Mouse (Mus musculus): ENCODE measurements around the gene Sbf1. TPM values are rescaled to one million over a fixed set of nuclear protein-coding genes. Genes with fewer than 3 reads are reported as not detected.

Gene Sbf1
- total and polyA plus RNA-seq, 3 experiments: 22.6 to 79.1 (median 69.3) TPM

- peaks cover 35 to 93% of the 10 kb centered on the region in 2 experiments for H3K36me3 ChIP-seq (replicated peaks in 1 of 2; ENCODE audit: control insufficient read depth in 1 of 2, insufficient read depth in 1 of 2, low read length in 1 of 2)
- in situ Hi-C loops (cut with MboI; ENCODE audit: low pct_ligation_motif_present, low pct_unique_long_range_greater_than_20kb, low sequenced_read_pairs): no loop called here
Measured at GRCm38 (mm10) chr15:89284094-89284493, 31.0 kb downstream of the Sbf1 start.

DNA sequence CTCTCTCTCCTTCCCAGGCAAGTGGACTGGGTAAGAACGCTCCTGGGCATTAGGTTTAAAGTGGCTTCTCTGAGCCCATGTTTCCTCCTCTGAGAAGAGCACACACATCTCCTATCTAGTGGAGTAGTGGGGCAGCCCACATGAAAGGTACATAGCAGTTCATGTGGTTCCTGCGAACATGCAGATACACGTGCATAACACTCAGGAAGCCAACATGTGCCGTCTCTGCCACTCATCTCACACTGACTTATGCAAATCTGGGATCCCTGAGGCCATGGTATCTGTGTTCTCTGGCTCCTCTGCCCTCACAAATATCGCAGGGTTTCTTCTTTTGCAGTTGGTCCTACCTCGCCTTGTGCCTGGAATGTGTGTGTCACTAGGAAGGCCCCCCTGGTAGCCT, 32.6 kb downstream of the Sbf1 start:
- H3K4me1 ChIP-seq (ENCODE audit: control insufficient read depth in 1 of 2, insufficient read depth in 2 of 2): peaks cover 14 to 24% of the 10 kb centered on the region in 2 experiments
- H3K9me3 ChIP-seq (replicated peaks; ENCODE audit: low read length): no peaks in the 10 kb centered on the region
- in situ Hi-C loops (cut with MboI; ENCODE audit: low pct_ligation_motif_present, low pct_unique_long_range_greater_than_20kb, low sequenced_read_pairs) (no loop called here), dilution Hi-C loops (cut with MboI; ENCODE audit: extremely low pct_ligation_motif_present, extremely low pct_unique_long_range_greater_than_20kb, low sequenced_read_pairs) (no loop called here)
- TF ChIP-seq BHLHE40 (IDR thresholded peaks at IDR 0.05; ENCODE audit: low read depth, low read length) (peak; percentile 94), MYC (IDR thresholded peaks at IDR 0.05; ENCODE audit: low read depth, low read length) (peak; percentile 80), NRF1 (IDR thresholded peaks at IDR 0.05; ENCODE audit: low read depth, low read length) (no peak), MXI1 (IDR thresholded peaks at IDR 0.05; ENCODE audit: low read depth, low read length) (peak; percentile 74; the same call in 1 of the 2 replicates), EP300 (IDR thresholded peaks at IDR 0.05; ENCODE audit: low read length) (0 out of 2 replicates have a peak, but pooled peaks have one; percentile 24), ETS1 (conservative IDR thresholded peaks at IDR 0.05; ENCODE audit: low read depth, low read length) (peak; percentile 27; the same call in 1 of the 2 replicates), RCOR1 (conservative IDR thresholded peaks at IDR 0.05; ENCODE audit: low read depth, low read length) (no peak), MAX (IDR thresholded peaks at IDR 0.05; ENCODE audit: low read length) (peak; percentile 75)
- no peak overlapping the region for H3K4me3 ChIP-seq (replicated peaks in 1 of 3; ENCODE audit: low read depth in 2 of 3, low read length in 2 of 3, poor library complexity in 1 of 3)
- peak; percentile 55 for DNase-seq (ENCODE audit: extremely low read depth)
- H3K27me3 ChIP-seq (replicated peaks): no peaks in the 10 kb centered on the region
- no peak overlapping the region for H3K4me2 ChIP-seq (ENCODE audit: insufficient read depth, low read depth, poor library complexity, severe bottlenecking)
- H3K9ac ChIP-seq (ENCODE audit: insufficient read depth, low read depth): no peak overlapping the region
- H3K36me3 ChIP-seq (replicated peaks in 1 of 2; ENCODE audit: control insufficient read depth in 1 of 2, insufficient read depth in 1 of 2, low read length in 1 of 2): peaks cover 28 to 89% of the 10 kb centered on the region in 2 experiments
- no peak overlapping the region for H3K27ac ChIP-seq (ENCODE audit: insufficient read depth, low read depth)
- H3K79me2 ChIP-seq (replicated peaks; ENCODE audit: control insufficient read depth, extremely low read depth, insufficient read depth, poor library complexity, severe bottlenecking): no peaks in the 10 kb centered on the region

More at GRCm38 (mm10) chr15:89284094-89284493, 31.0 kb downstream of the Sbf1 start:
- Histone ChIP-seq H3K79me2 (replicated peaks; ENCODE audit: control insufficient read depth, extremely low read depth, insufficient read depth, poor library complexity, severe bottlenecking) (no peaks in the 10 kb centered on the region), H3K4me2 (ENCODE audit: insufficient read depth, low read depth, poor library complexity, severe bottlenecking) (no peak overlapping the region), H3K27ac (ENCODE audit: insufficient read depth, low read depth) (no peak overlapping the region), H3K4me1 (ENCODE audit: control insufficient read depth in 1 of 2, insufficient read depth in 2 of 2) (peaks cover 14 to 27% of the 10 kb centered on the region in 2 experiments), H3K9me3 (replicated peaks; ENCODE audit: low read length) (no peaks in the 10 kb centered on the region), H3K4me3 (replicated peaks in 1 of 3; ENCODE audit: low read depth in 2 of 3, low read length in 2 of 3, poor library complexity in 1 of 3) (no peak overlapping the region), H3K27me3 (replicated peaks) (no peaks in the 10 kb centered on the region), H3K9ac (ENCODE audit: insufficient read depth, low read depth) (no peak overlapping the region)
- dilution Hi-C loops (cut with MboI; ENCODE audit: extremely low pct_ligation_motif_present, extremely low pct_unique_long_range_greater_than_20kb, low sequenced_read_pairs): no loop called here
- no peak for DNase-seq (ENCODE audit: extremely low read depth)
- no peak for TF ChIP-seq USF2 (conservative IDR thresholded peaks at IDR 0.05; ENCODE audit: low read depth, low read length)
- TF ChIP-seq MXI1 (IDR thresholded peaks at IDR 0.05; ENCODE audit: low read depth, low read length): no peak
- no peak for TF ChIP-seq BHLHE40 (IDR thresholded peaks at IDR 0.05; ENCODE audit: low read depth, low read length)
- no peak for TF ChIP-seq JUND (conservative IDR thresholded peaks at IDR 0.05; ENCODE audit: low read depth, low read length)
- no peak for TF ChIP-seq NRF1 (IDR thresholded peaks at IDR 0.05; ENCODE audit: low read depth, low read length)
- TF ChIP-seq POLR2A (IDR thresholded peaks at IDR 0.05; ENCODE audit: low read depth, low read length): no peak
- no peak for TF ChIP-seq ZKSCAN1 (IDR thresholded peaks at IDR 0.05; ENCODE audit: borderline replicate concordance, low read depth, low read length)
- no peak for TF ChIP-seq TBP (conservative IDR thresholded peaks at IDR 0.05; ENCODE audit: low read depth, low read length)

DNA sequence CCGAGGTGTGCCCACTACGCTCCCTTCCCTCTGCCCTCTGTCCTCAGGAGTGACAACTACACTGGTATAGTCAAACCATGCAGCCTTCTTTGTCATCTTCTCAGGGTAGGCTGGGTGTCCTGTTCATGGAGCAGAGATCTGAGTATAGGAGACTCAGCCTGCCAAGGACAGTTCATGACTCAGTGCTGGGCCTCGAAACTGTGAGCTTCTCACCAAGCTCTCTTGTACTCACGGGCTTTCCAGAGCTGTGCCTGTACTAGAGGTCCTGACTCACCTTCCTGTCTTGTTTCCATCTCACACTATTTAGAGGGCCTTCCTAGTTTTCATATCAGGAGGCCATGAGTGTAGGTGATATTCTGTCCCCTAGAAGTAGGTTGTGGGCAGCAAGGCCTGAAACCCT, 37.7 kb downstream of the Sbf1 start:
- Histone ChIP-seq H3K27ac (ENCODE audit: insufficient read depth, low read depth) (no peak overlapping the region), H3K4me2 (ENCODE audit: insufficient read depth, low read depth, poor library complexity, severe bottlenecking) (no peak overlapping the region), H3K4me1 (ENCODE audit: control insufficient read depth in 1 of 2, insufficient read depth in 2 of 2) (peaks cover 5% of the 10 kb centered on the region in 2 experiments), H3K9ac (ENCODE audit: insufficient read depth, low read depth) (no peak overlapping the region), H3K79me2 (replicated peaks; ENCODE audit: control insufficient read depth, extremely low read depth, insufficient read depth, poor library complexity, severe bottlenecking) (no peaks in the 10 kb centered on the region), H3K9me3 (replicated peaks; ENCODE audit: low read length) (no peaks in the 10 kb centered on the region), H3K36me3 (replicated peaks in 1 of 2; ENCODE audit: control insufficient read depth in 1 of 2, insufficient read depth in 1 of 2, low read length in 1 of 2) (peaks cover 11 to 73% of the 10 kb centered on the region in 2 experiments), H3K27me3 (replicated peaks) (no peaks in the 10 kb centered on the region), H3K4me3 (replicated peaks in 1 of 3; ENCODE audit: low read depth in 2 of 3, low read length in 2 of 3, poor library complexity in 1 of 3) (no peak overlapping the region)
- in situ Hi-C loops (cut with MboI; ENCODE audit: low pct_ligation_motif_present, low pct_unique_long_range_greater_than_20kb, low sequenced_read_pairs): no loop called here
- no peak for DNase-seq (ENCODE audit: extremely low read depth)
- dilution Hi-C loops (cut with MboI; ENCODE audit: extremely low pct_ligation_motif_present, extremely low pct_unique_long_range_greater_than_20kb, low sequenced_read_pairs): no loop called here
- TF ChIP-seq SIN3A (IDR thresholded peaks at IDR 0.05; ENCODE audit: low read length): no peak
- no peak for TF ChIP-seq CHD2 (IDR thresholded peaks at IDR 0.05; ENCODE audit: low read length)
- no peak for TF ChIP-seq MYC (IDR thresholded peaks at IDR 0.05; ENCODE audit: low read depth, low read length)
- TF ChIP-seq NRF1 (IDR thresholded peaks at IDR 0.05; ENCODE audit: low read depth, low read length): no peak
- TF ChIP-seq USF2 (conservative IDR thresholded peaks at IDR 0.05; ENCODE audit: low read depth, low read length): no peak
- TF ChIP-seq ETS1 (conservative IDR thresholded peaks at IDR 0.05; ENCODE audit: low read depth, low read length): no peak
- TF ChIP-seq MAFK (IDR thresholded peaks at IDR 0.05; ENCODE audit: insufficient replicate concordance, low read length): no peak
- TF ChIP-seq GABPA (IDR thresholded peaks at IDR 0.05; ENCODE audit: insufficient replicate concordance, low read depth, low read length): no peak
- TF ChIP-seq KAT2A (IDR thresholded peaks at IDR 0.05; ENCODE audit: insufficient replicate concordance, low read length): no peak
- TF ChIP-seq MAX (IDR thresholded peaks at IDR 0.05; ENCODE audit: low read length): no peak
- TF ChIP-seq NELFE (IDR thresholded peaks at IDR 0.05; ENCODE audit: low read depth, low read length): no peak
- no peak for TF ChIP-seq ELF1 (IDR thresholded peaks at IDR 0.05; ENCODE audit: low read depth, low read length)
- no peak for TF ChIP-seq TBP (conservative IDR thresholded peaks at IDR 0.05; ENCODE audit: low read depth, low read length)
- no peak for TF ChIP-seq BHLHE40 (IDR thresholded peaks at IDR 0.05; ENCODE audit: low read depth, low read length)
- TF ChIP-seq MXI1 (IDR thresholded peaks at IDR 0.05; ENCODE audit: low read depth, low read length): no peak

Measured in CH12.LX (cell line).